Mouse (Mus musculus): ENCODE data around the gene Cmah.

The Cmah gene

DNA sequence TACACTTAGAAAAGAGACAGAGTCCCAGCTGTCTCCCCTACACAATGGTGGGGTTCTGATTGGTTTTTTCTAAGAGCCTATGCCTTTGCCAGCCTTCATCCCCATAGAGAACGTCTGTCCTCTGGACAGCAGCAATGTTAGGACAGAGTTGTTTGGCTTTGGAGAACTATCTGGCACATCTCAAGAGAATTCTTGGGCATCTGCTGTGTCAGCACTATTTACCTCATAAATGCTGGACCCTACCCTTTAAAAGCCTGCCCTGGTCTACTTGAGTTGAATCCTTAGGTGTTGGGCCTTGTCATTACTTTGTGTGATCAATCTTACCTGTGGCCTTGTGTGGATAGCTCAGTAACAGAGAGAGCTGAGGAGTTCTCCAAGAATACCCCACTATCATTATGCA lies 90.8 kb downstream of the Cmah start:
- no peak for DNase-seq (ENCODE audit: low spot score in 2 of 2)

DNA sequence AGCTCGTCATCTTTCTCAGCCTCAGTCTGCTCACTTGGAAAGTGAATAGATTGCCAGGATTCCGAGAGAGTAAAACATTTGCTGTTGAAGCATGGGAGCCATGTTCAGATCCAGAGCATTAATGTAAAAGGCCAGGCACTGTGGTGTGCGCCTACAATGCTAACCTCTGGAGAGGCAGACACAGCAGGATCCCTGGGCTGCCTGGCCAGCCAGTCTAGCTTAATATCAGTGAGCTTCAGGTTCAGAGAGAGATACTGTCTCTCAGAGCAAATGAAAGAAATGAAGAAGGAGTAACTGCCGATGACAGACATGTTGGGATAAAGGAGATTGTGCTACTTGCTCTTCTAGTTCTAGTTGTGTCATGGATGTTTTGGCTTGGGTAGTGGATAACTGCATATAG lies 91.6 kb downstream of the Cmah start:
- no peak for DNase-seq (ENCODE audit: low spot score in 2 of 2)

DNA sequence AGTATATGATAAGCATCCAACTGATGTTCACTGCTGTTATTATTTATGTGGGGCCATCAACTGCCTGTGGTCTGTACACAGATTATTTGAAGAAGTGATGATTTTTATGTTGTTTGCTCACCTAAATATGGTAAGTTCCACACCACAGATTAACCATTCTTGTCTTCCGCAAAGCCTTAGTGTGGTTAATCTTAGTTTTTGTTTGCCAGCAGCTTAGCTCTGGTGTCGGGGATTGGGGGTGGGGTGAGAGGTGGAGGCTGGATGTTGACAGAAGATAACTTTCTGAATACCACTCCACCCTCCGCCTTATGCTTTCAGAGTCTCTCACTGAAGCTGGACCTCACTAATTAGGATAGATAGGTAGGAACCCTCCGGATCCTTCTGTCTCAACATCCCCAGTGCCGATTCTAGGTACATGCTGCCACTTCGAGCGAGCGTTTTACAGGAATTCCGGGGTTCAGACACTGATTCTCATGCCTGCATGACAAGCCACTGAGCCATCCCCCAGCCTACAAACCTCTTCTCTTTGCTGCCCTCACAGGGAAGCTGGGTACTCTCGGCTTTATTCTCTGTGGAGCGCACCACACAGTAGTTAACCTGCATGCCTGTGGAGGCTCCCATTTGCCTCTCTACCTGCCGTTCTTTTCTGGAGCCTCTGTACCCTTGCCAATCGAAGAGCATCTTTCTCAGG lies 92.5 kb downstream of the Cmah start:
- DNase-seq (ENCODE audit: low spot score in 2 of 2): no peak

DNA sequence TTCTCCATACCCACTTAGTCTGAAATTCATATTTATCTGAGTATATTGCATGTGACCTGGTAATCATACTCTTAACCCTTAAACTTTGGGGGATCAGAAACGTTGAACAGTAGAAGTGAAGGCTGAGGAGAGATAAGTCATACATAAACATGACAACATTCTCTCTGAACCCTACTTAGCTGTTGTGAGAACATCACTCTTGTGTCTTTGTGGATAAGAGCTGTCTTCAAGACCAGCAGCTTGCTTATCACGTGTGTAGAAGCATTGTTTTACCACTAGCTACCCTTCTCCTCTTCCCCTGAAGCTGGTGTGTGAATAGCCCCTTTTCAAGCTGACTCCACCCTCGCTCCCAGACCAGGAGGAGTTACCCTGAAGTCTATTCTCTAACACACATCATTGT lies 94.8 kb downstream of the Cmah start:
- no peak for DNase-seq (ENCODE audit: low spot score in 2 of 2)

DNA sequence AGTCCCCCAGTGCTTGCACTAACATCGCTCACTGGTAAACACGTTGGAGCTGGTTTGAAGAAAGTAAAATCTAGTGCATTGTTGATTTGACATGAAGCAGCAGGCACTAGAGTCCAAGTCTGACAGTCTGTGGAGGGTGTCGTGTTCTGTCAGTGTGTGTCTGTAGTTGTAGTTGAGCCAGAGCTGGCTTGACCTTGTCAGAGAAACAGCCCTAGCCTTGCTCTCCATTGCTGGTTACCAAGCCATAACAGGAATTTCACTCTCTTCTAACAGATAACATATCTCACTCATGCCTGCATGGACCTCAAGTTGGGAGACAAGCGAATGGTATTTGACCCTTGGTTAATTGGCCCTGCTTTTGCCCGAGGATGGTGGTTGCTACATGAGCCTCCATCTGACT lies 103.0 kb downstream of the Cmah start:
- DNase-seq (ENCODE audit: low spot score in 2 of 2): no peak

DNA sequence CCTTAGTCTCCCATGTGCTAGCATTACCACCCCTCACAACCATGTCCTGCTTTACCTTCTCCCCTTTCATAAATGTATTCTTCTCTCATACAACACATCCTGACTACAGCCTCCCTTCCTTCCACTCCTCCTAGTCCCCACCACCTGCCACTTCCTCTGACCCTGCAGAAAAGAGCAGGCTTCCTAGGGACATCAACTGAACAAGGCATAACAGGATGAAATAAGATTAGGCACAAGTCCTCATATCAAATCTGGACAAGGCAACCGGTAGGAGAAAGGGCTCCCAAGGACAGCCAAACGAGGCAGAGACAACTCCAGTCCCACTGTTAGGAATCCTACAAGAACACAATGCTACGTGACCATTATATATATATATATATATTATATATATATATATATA lies 104.4 kb downstream of the Cmah start:
- DNase-seq (ENCODE audit: low spot score in 2 of 2): no peak

DNA sequence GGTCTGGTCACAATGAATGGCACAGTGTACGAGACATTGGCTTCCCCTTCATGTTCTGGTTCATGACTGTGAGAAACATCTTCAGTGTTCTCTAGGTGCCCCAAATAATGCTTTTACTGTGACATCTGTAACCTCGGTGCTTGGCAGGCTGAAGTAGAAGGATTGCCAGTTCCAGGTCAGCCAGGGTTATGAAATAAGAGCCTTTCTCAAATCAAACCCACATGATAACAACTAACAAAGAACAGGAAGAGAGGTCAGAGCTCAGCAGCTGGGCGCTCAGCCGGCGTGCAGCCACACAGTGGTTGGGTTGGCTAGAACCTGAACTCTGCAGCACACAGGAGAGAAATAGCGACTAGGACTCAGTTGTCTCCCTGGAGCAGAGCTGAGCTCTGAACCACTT lies 115.1 kb downstream of the Cmah start:
- no peak for DNase-seq (ENCODE audit: low spot score in 2 of 2)

DNA sequence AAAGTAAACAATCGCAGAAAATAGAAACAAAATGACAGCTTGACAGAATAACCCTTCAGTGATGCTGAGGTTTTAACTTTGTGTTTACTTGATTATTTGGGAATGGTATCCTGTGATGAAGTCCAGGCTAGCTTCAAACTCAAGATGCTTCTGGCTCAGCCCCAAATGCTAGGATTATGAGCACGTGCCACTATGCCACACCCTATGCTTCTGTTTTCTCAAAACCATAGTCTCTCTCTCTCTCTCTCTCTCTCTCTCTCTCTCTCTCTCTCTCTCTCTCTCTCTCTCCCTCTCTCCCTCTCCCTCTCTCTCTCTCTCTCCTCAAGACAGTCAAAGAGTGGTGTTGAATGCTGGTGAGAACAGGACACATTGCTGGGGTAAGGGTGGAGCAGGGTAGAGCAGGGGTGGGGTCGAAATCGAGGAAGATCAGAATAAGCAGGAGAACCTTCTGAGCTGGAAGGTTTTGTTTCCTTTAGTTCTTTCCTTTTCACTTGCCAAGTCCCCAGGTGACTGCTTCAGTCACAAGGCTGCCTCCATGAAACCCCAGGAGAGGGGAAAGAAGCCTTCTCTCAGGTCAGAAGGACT lies 116.7 kb downstream of the Cmah start:
- no peak for DNase-seq (ENCODE audit: low spot score in 2 of 2)

DNA sequence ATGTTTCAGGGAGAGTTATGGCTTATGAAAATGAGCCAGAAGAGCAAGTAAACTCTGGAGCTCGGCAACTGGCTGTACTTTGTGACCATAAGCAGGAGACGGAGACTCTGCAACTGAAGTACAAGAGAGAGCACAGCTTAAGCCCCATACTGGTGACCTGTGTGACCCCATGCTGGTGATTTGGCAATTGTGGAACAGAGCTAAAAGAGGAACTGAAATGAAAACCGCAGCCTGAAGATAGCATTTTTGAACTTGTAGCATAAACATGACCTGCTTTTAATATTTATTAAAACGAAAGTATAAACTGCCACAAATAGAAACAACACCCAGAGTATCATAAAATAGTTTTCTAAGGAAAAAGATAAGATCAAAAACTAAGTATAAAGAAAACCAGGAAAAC lies 117.5 kb downstream of the Cmah start:
- DNase-seq (ENCODE audit: low spot score in 2 of 2): no peak

DNA sequence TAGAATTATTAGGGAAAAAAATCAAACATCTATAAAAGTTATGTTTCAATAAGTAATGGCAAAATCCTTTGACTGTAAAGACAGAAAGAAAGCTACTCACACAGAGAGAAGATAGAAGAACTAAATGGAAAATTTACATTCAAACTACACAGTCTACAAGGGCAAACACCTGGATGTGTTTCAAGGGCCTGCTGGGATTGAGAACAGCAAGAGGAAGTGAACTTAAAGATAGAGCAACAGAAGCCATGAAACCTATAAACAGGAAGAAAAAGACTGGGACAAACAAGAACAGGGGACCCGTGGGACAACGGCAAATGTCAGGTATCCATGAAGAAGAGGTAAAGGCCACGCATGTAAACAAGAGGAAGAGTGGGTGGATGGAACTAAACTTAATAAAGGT lies 118.0 kb downstream of the Cmah start:
- DNase-seq (ENCODE audit: low spot score in 2 of 2): no peak

DNA sequence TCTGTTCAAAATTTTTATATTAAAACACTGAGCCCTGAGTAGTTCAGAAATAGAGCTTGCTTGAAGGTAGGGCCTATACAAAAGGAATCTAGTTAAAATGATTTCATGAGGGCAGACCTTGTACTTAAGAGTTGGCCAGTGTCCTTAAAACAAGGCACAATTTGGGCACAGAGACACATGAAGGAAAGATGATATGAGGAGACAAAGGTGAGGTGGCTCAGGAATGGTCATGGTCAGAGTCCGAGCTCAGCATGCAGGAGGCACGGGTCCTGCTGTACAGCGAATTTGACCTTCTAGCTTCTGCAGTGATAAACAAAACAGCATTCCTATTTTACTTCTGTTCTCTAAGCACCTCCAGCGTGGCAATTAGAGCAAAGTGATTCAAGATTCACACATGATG lies 118.9 kb downstream of the Cmah start:
- no peak for DNase-seq (ENCODE audit: low spot score in 2 of 2)

DNA sequence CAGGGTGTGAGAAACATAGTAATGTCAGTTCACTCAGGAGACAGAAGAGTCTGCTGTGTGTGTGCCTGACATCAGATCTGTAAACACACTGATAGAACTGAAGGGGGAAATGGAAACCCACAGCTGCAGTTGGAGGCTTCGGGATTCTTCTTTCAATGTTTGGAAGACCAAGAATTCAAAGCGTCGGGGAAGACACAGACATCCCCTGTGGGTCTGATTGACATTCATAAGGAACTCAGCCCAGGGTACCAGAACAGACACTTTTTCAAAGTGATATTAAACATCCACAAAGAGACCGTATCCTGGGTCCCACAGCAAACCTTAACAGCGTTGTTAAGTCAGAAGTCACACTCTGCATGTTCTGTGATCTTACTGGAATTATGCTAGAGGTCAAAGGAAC lies 119.8 kb downstream of the Cmah start:
- no peak for DNase-seq (ENCODE audit: low spot score in 2 of 2)

DNA sequence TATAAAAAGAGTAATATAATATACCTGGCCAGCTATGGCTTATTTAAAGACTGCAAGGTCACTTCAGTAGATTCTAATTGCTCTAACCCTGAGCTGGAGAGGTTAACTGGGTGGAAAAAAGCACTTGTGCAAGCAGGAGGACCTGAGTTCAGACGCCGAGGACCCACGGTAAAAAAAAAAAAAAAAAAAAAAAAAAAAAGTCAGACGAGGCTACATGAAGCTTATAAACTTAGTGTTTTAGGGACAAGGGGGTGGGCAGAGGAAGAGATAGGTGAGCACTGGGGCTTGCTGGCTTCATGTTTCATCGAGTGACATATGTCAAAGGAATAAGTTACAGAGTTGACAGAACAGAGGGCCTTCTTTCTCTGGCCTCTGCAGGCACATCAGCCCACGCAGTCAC lies 121.4 kb downstream of the Cmah start:
- no peak for DNase-seq (ENCODE audit: low spot score in 2 of 2)

DNA sequence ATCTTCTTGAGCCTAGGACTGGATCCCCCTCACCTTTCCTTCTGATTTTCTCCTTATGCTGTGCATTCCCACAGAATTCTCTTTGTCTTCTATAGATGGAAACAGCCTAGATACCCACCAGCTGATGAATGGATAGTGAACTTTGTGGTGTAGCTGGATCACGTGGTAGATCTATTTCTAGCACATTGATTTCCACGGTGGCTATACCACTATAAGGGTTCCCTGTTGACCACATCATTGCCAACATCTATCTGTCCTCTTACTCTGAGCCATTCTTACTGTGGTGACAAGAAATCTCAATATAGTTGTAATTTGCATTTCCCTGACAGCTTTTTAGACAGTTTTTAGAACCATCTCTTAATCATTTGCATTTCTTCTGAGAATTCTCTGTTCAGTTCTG lies 124.3 kb downstream of the Cmah start:
- DNase-seq (ENCODE audit: low spot score in 2 of 2): no peak

DNA sequence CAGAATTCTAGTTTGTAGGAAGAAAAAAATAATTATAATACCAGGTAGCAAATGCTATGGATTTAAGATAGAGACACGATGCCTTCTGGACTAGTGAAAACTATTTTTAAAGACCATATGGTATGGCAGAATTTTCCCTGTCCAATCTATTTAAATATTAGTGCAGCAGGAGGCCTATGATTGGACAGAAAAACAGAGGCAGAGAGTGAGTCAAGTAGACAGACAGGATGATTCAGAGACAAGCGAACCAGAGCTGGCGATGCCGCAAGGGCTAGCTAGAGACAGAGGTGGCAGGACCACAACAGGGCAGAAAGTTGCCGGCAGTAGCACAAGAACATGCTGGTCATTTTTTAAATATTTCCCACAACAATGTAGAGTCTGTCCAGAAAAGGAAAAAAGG lies 126.5 kb downstream of the Cmah start:
- no peak for DNase-seq (ENCODE audit: low spot score in 2 of 2)

DNA sequence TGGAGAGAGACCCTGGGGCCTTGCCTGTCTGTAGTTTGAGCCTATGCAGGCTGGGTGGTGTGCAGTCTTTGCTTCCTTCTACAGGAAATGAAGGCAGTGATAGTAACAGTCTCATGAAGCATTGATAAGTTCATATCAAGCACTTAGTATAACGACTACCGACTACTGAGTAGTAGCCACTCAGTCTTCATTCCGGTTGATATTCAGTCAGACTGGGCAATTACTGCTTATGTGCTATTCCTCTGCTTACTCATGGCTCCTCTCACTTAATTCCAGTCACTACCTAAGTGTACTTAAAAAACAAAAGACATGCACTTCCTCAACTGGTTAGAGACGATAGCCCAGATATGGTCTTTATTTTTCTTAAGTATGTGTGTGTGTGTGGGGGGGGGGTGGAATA lies 129.2 kb downstream of the Cmah start:
- no peak for DNase-seq (ENCODE audit: low spot score in 2 of 2)

DNA sequence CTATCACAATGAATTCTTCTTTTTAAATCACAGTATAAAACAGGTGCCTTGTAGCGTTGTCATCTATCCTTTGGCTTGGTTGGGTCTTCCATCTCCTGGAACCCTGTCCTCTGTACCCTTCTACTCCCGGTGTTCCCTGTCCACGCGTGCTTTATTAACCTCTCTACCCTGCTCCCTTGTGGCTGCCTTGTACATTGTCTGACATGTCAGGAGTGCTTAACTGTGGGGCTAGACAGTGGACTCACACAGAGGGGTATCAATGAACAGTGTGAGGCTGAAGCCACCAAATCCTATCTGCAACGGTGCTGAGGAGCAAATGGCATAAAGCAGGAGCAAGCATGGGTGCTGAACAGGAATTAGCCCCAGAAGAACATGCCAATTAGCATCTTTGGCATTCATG lies 133.3 kb downstream of the Cmah start:
- no peak for DNase-seq (ENCODE audit: low spot score in 2 of 2)

DNA sequence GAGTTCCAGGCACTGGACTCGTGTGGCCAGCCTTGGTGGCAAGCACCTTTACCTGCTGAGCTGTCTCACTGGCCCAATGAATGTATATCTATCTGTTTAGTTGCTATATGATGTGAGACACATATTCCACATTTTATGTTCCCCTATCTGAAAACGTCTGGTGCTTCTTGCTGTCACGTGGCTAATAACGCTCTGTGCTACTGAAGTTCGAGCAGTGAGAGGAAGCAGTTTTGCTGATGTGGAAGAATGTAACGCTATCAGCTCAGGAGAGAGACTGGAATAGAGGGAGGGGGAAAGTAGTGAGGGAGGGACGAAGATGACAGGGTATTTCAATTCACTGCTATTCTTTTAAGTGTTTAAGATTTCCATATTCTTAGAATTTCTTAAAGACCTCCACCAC lies 136.6 kb downstream of the Cmah start:
- no peak for DNase-seq (ENCODE audit: low spot score in 2 of 2)

DNA sequence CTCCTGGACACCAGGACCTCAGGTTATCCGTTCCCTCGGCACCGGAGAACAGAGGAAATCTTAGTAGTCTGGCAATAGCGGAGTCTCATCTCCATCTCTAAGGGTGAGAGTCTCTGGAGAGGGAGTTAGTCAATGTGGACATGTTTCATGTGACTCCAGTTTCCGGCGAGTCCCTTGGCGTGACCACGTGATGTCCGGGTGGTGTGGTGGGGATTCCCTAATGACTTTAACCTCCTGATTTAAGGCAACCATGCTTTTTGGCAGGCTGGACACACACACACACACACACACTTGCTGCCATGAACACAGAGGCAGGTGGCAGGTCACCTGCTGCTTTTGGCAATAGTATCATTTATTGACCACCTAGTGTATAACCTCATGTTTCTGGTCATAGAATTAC lies 138.8 kb downstream of the Cmah start:
- no peak for DNase-seq (ENCODE audit: low spot score in 2 of 2)

DNA sequence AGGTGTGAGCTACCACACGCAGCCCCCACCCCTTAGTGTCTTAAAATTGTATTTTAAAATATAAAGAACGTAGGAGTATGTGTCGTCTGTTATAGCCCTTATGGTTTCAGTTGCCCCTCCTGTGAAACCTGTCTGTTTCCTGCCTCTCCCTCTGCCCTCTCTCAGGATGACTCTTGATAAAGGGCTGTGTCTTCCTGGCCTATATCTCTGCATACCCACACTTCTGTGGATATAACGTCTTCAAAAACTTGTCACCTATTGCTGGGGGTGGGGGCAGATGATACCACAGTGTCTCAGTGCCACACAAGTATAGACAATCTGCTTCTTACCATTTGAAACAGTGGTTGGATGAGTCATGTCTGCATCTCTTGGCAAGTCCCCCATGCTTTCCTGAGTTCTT lies 140.6 kb downstream of the Cmah start:
- DNase-seq (ENCODE audit: low spot score in 2 of 2): no peak

DNA sequence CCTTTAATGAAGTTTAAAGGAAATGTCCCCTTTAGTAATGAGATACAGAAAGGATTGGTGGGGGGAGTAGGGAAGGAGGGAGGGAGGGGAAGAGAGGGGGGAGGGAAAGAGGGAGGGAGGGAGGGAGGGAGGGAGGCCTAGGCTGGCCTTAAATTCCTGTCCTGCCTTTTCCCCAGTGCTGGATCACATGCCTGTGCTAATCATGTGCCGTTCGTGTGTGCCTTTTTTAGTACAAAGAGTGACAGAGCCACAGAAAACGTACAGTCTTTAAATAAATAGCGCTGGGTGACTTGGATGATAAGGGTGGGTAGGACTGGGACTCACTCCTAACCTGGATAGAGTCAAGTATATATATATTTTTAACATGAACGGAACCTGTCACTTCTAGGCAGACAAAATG lies 150.4 kb downstream of the Cmah start:
- DNase-seq (ENCODE audit: low spot score in 2 of 2): no peak

DNA sequence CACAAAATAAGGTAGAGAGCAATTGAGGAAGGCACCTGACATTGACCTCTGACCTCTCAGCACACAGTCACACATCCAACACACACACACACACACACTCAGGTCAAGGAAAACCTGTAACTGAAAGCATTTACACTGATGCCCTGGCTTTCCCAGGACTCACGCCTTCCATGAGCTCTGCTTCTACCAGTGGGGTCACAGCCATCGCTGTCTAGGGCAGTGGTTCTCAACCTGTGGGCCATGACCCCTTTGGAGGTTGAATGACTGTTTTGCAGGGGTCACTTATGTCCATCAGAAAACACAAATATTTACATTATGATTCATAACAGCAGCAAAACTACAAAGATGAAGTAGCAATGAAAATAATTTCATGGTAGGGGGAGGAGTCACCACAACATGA lies 152.3 kb downstream of the Cmah start:
- no peak for DNase-seq (ENCODE audit: low spot score in 2 of 2)

DNA sequence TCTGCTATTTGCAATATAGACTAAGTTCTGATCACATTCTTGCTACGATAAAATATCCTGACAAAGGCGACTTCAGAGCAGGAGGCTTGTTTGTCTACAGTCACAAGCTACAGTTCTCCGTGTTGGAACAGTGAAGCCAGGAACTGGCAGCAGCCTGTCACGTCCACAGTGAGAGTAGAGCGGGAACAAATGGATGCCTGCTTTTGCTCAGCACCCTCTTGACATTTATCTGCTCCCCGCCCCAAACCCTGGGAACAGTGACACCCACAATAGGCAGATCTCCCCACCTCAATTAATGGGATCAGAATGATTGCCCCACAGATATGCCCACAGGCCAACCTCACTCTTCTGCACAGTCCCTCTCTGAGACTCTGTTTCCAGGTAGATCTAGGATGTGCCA lies 153.6 kb downstream of the Cmah start:
- no peak for DNase-seq (ENCODE audit: low spot score in 2 of 2)

DNA sequence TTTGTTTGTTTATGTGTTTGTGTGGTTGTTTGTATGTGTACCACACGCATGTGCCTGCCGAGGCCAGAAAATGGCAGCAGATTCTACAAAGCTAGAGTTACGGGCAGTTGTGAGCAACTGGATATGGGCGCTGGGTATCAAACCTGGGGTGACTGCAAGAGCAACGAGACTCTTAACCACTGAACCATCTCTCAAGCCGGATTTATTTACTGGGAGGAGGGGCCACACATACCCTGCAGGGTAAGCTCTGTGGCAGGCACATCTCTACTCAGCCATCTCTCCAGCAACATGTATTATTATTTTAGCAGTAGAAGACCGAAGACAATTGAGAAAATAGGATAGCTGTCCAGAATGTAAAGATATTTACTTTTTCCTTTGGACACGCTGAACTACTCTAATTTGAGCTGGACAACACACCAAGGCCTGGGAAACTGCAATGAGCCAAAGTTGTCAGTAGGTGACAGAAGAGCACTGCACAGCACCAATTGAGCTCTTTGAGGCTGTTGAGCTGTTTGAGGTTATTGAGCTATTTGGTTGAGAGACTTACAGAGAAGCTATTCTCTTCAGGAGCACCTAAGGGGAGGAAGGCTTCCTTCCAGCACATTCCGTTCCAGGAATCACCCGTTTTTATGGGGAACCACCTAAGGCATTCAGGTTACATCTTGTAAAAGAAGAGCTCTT lies 154.6 kb downstream of the Cmah start:
- DNase-seq (ENCODE audit: low spot score in 2 of 2): peak; percentile 31 to 45
